Mouse (Mus musculus) liver, embryonic 11.5 days (tissue): ENCODE measurements around the gene Gm49673. TPM values are rescaled to one million over a fixed set of nuclear protein-coding genes. Genes with fewer than 3 reads are reported as not detected.
"Not testable (repeated sequence)": the region's sequence is repeated elsewhere in the genome, so short reads cannot be mapped to it uniquely, and the experiment has no call there.

Experiments used
- ATAC-seq: fragments of 200-750 bp; cut with Nextera tagmentation; replicated peaks from 2 replicates; pipeline ENCODE4 v1.8.0; 2017; ENCODE audit warnings: moderate number of reproducible peaks, mild to moderate bottlenecking, moderate TSS enrichment, moderate library complexity; ENCODE audit not compliant: low FRiP score
- DNase-seq: peaks from one replicate; pipeline ENCODE4 v3.0.0-alpha.2; 2017; ENCODE audit warnings: low spot score
- H3K27ac ChIP-seq: fragments of 300-500 bp; sonication (generic); 2 replicates; pipeline ENCODE4 v1.5.1; 2014; ENCODE audit warnings: mild to moderate bottlenecking, low read depth, low read length, control low read depth
- H3K27me3 ChIP-seq: fragments of 300-500 bp; sonication (generic); replicated peaks from 2 replicates; pipeline ENCODE4 v1.6.1; 2014; ENCODE audit warnings: low read length, mixed read lengths; ENCODE audit not compliant: control insufficient read depth, insufficient read depth
- H3K36me3 ChIP-seq: fragments of 300-500 bp; sonication (generic); 2 replicates; pipeline ENCODE4 v1.6.1; 2014; ENCODE audit warnings: mild to moderate bottlenecking, low read length, moderate library complexity, mixed read lengths; ENCODE audit not compliant: control insufficient read depth, insufficient read depth
- H3K4me1 ChIP-seq: fragments of 300-500 bp; sonication (generic); replicated peaks from 2 replicates; pipeline ENCODE4 v1.6.1; 2014; ENCODE audit warnings: low read length, mixed read lengths; ENCODE audit not compliant: control insufficient read depth, insufficient read depth
- H3K4me2 ChIP-seq: fragments of 300-500 bp; sonication (generic); 2 replicates; pipeline ENCODE4 v1.6.1; 2014; ENCODE audit warnings: mild to moderate bottlenecking, control low read depth, moderate library complexity
- H3K4me3 ChIP-seq: fragments of 300-500 bp; sonication (generic); 2 replicates; pipeline ENCODE4 v1.5.1; 2014; ENCODE audit warnings: low read depth, low read length, control low read depth
- H3K9ac ChIP-seq: fragments of 300-500 bp; sonication (generic); 2 replicates; pipeline ENCODE4 v1.6.1; 2014; ENCODE audit warnings: low read depth, low read length, control low read depth
- H3K9me3 ChIP-seq: fragments of 300-500 bp; sonication (generic); 2 replicates; pipeline ENCODE4 v1.6.1; 2016; ENCODE audit warnings: low read length, inconsistent platforms, mixed read lengths; ENCODE audit not compliant: control insufficient read depth
- WGBS: fragments of 180-500 bp; shearing (Covaris S2); extraction: QIAGEN DNeasy Blood & Tissue Kit; methylation state at CpG from one replicate; pipeline ENCODE4 v1.1.7; 2014; 5-methylcytosine and 5-hydroxymethylcytosine counted together
- polyA plus RNA-seq: library from polyadenylated mRNA; unstranded; fragments of >200 nt; fragmentation: Nextera tagmentation; extraction: Ambion mirVana; gene quantifications from 2 replicates; pipeline ENCODE4 v1.2.1, GENCODE M21; 2014

Gene Gm49673
- polyA plus RNA-seq, 1 experiment from 2014 or later, result 0.11 TPM

- not testable (repeated sequence) for H3K9me3 ChIP-seq, DNase-seq, H3K27ac ChIP-seq, H3K4me1 ChIP-seq, H3K36me3 ChIP-seq, ATAC-seq, H3K27me3 ChIP-seq
- Histone ChIP-seq H3K9ac (peak overlapping the region; percentile 66), H3K4me3 (peak overlapping the region; percentile 61), H3K4me2 (peak overlapping the region; percentile 57)
- WGBS, result 27% methylated on average over 5 of the region's 5 CpGs
These were observed 657 bp downstream of the Gm49673 start for GRCm38 (mm10) chr17:8146931-8147330.

GRCm38 (mm10) chr17:8143802-8144673, 3.5 kb downstream of the Gm49673 start:
- not testable (repeated sequence) for H3K9me3 ChIP-seq, H3K27ac ChIP-seq, H3K9ac ChIP-seq, H3K4me3 ChIP-seq, H3K4me1 ChIP-seq, H3K4me2 ChIP-seq, DNase-seq, H3K36me3 ChIP-seq, ATAC-seq, H3K27me3 ChIP-seq
- WGBS, result 74% methylated on average over 13 of the region's 14 CpGs

- not testable (repeated sequence) for H3K4me2 ChIP-seq, H3K9ac ChIP-seq, H3K27me3 ChIP-seq, DNase-seq, H3K4me1 ChIP-seq, H3K27ac ChIP-seq, H3K9me3 ChIP-seq, H3K4me3 ChIP-seq, H3K36me3 ChIP-seq, ATAC-seq
- WGBS, result 79% methylated on average over 3 of the region's 3 CpGs
These were observed 7.4 kb downstream of the Gm49673 start for GRCm38 (mm10) chr17:8140210-8140609.

GRCm38 (mm10) chr17:8138116-8138515, 9.5 kb downstream of the Gm49673 start:
- WGBS, result 91% methylated on average over 5 of the region's 5 CpGs
- H3K27me3 ChIP-seq, H3K9me3 ChIP-seq, H3K9ac ChIP-seq, DNase-seq, ATAC-seq, H3K4me1 ChIP-seq, H3K27ac ChIP-seq, H3K4me3 ChIP-seq, H3K4me2 ChIP-seq, H3K36me3 ChIP-seq: not testable (repeated sequence)

- not testable (repeated sequence) for H3K27me3 ChIP-seq, ATAC-seq, H3K4me1 ChIP-seq, DNase-seq, H3K36me3 ChIP-seq, H3K4me3 ChIP-seq, H3K9ac ChIP-seq, H3K9me3 ChIP-seq, H3K4me2 ChIP-seq, H3K27ac ChIP-seq
- WGBS, result no CpG with 5 or more reads among the region's 6 CpGs
These were observed 16.7 kb downstream of the Gm49673 start for GRCm38 (mm10) chr17:8130849-8131248.

GRCm38 (mm10) chr17:8129578-8129977, 18.0 kb downstream of the Gm49673 start:
- H3K4me3 ChIP-seq, H3K9me3 ChIP-seq, H3K9ac ChIP-seq, H3K36me3 ChIP-seq, H3K4me2 ChIP-seq, ATAC-seq, H3K27me3 ChIP-seq, H3K27ac ChIP-seq, H3K4me1 ChIP-seq, DNase-seq: not testable (repeated sequence)
- WGBS, result 77% methylated on average over 9 of the region's 9 CpGs

GRCm38 (mm10) chr17:8128326-8128993, 19.1 kb downstream of the Gm49673 start:
- not testable (repeated sequence) for H3K4me3 ChIP-seq, H3K4me1 ChIP-seq, H3K9me3 ChIP-seq, DNase-seq, H3K36me3 ChIP-seq, H3K9ac ChIP-seq, H3K27ac ChIP-seq, H3K4me2 ChIP-seq, ATAC-seq, H3K27me3 ChIP-seq
- WGBS, result 33% methylated on average over 1 of the region's 7 CpGs

- not testable (repeated sequence) for ATAC-seq, H3K36me3 ChIP-seq, H3K4me3 ChIP-seq, H3K27me3 ChIP-seq, H3K27ac ChIP-seq, DNase-seq, H3K9me3 ChIP-seq, H3K9ac ChIP-seq, H3K4me1 ChIP-seq, H3K4me2 ChIP-seq
- 81% methylated on average over 2 of the region's 6 CpGs for WGBS
These were observed 23.0 kb downstream of the Gm49673 start for GRCm38 (mm10) chr17:8124586-8124985.
